Mouse (Mus musculus) bone marrow macrophage, adult 2 months (primary cell): Measurements from ENCODE around the gene Cib1. TPM values are rescaled to one million over a fixed set of nuclear protein-coding genes. Genes with fewer than 3 reads are reported as not detected.

Source experiments
- H3K27ac ChIP-seq: 2 replicates; pipeline ENCODE4 v1.5.1; 2012; ENCODE audit warnings: low read depth, low read length; ENCODE audit not compliant: insufficient read depth
- H3K4me1 ChIP-seq: 2 replicates; pipeline ENCODE4 v1.6.1; 2012; ENCODE audit warnings: low read length; ENCODE audit not compliant: control insufficient read depth, insufficient read depth
- H3K4me3 ChIP-seq: 2 replicates; pipeline ENCODE4 v1.5.1; 2012; ENCODE audit warnings: mild to moderate bottlenecking, low read length, moderate library complexity; ENCODE audit not compliant: insufficient read depth
- CTCF ChIP-seq: IDR thresholded peaks from 2 replicates; pipeline ENCODE4 v1.5.1; 2012; ENCODE audit warnings: low read depth, mild to moderate bottlenecking, low read length, moderate library complexity
- POLR2A ChIP-seq: IDR thresholded peaks from 2 replicates; pipeline ENCODE4 v1.6.1; 2012; ENCODE audit warnings: mild to moderate bottlenecking, low read depth, low read length, borderline replicate concordance
- polyA plus RNA-seq: library from polyadenylated mRNA; stranded (reverse); fragments of >200 nt; gene quantifications from 2 replicates; pipeline ENCODE4 v1.2.4, GENCODE M21; 2012; ENCODE audit not compliant: missing spikeins, insufficient read depth, insufficient read length

The Cib1 gene
- polyA plus RNA-seq, 1 experiment: 69.3 TPM

GRCm38 (mm10) chr7:80261372-80261990 is 28.9 kb upstream of the Cib1 start:
- Histone ChIP-seq H3K4me3 (peak overlapping the region; percentile 84), H3K27ac (peak overlapping the region; percentile 44), H3K4me1 (peaks cover 10% of the 10 kb centered on the region; the same call in 1 of the 2 replicates)
- no peak for TF ChIP-seq POLR2A
- no peak for TF ChIP-seq CTCF

GRCm38 (mm10) chr7:80260625-80261371 is 28.2 kb upstream of the Cib1 start, which contains the start of gene Ngrn:
Gene Ngrn, plus strand, starts transcription at chr7:80261215.
- Histone ChIP-seq H3K4me3 (peak within 1 kb of the TSS; percentile 84), H3K4me1 (peaks cover 10% of the 10 kb centered on the region; the same call in 1 of the 2 replicates), H3K27ac (peak within 1 kb of the TSS; percentile 44)
- TF ChIP-seq POLR2A (no peak), CTCF (no peak)

- Histone ChIP-seq H3K4me3 (no peak overlapping the region), H3K4me1 (peaks cover 10% of the 10 kb centered on the region; the same call in 1 of the 2 replicates), H3K27ac (no peak overlapping the region)
- TF ChIP-seq POLR2A: no peak
- no peak for TF ChIP-seq CTCF
These were observed 25.1 kb upstream of the Cib1 start for GRCm38 (mm10) chr7:80257706-80258105.

GRCm38 (mm10) chr7:80255981-80256380 is 23.4 kb upstream of the Cib1 start:
- H3K4me3 ChIP-seq: no peak overlapping the region
- peaks cover 6% of the 10 kb centered on the region; the same call in 1 of the 2 replicates for H3K4me1 ChIP-seq
- H3K27ac ChIP-seq: no peak overlapping the region
- TF ChIP-seq CTCF: no peak
- no peak for TF ChIP-seq POLR2A

- H3K4me1 ChIP-seq: no peaks in the 10 kb centered on the region
- no peak for TF ChIP-seq CTCF
- H3K4me3 ChIP-seq: no peak overlapping the region
- H3K27ac ChIP-seq: no peak overlapping the region
These were observed 20.3 kb upstream of the Cib1 start for GRCm38 (mm10) chr7:80252886-80253285.

GRCm38 (mm10) chr7:80252437-80252836 is 19.8 kb upstream of the Cib1 start:
- H3K27ac ChIP-seq: no peak overlapping the region
- TF ChIP-seq CTCF: no peak
- TF ChIP-seq POLR2A: no peak
- no peaks in the 10 kb centered on the region for H3K4me1 ChIP-seq
- H3K4me3 ChIP-seq: no peak overlapping the region

GRCm38 (mm10) chr7:80246859-80247258 is 14.2 kb upstream of the Cib1 start:
- Histone ChIP-seq H3K27ac (no peak overlapping the region), H3K4me3 (peak overlapping the region; percentile 73; the same call in 1 of the 2 replicates)

GRCm38 (mm10) chr7:80246148-80246721 is 13.6 kb upstream of the Cib1 start, which contains the start of gene Ttll13:
Gene Ttll13, plus strand, starts transcription at chr7:80246376.
- 0 out of 2 replicates have a peak, but pooled peaks cover 3% of the 10 kb centered on the region for H3K4me1 ChIP-seq
- peak within 1 kb of the TSS; percentile 73 for H3K4me3 ChIP-seq
- no peak for TF ChIP-seq POLR2A
- TF ChIP-seq CTCF: 0 out of 2 replicates have a peak, but pooled peaks have one; percentile 4
- H3K27ac ChIP-seq: peak within 1 kb of the TSS; percentile 41

More at GRCm38 (mm10) chr7:80246859-80247258, 14.2 kb upstream of the Cib1 start:
- 0 out of 2 replicates have a peak, but pooled peaks cover 3% of the 10 kb centered on the region for H3K4me1 ChIP-seq
- TF ChIP-seq CTCF (no peak), POLR2A (no peak)

- no peak overlapping the region for H3K27ac ChIP-seq
- H3K4me3 ChIP-seq: no peak overlapping the region
- 0 out of 2 replicates have a peak, but pooled peaks cover 3% of the 10 kb centered on the region for H3K4me1 ChIP-seq
- TF ChIP-seq CTCF (no peak), POLR2A (no peak)
These were observed 12.2 kb upstream of the Cib1 start for GRCm38 (mm10) chr7:80244851-80245250.
